Mouse (Mus musculus) stomach, postnatal 0 days (tissue): Measurements from ENCODE around the gene Cck. TPM values are rescaled to one million over a fixed set of nuclear protein-coding genes. Genes with fewer than 3 reads are reported as not detected.

ENCODE experiments used
- ATAC-seq: fragments of 200-750 bp; cut with Nextera tagmentation; 2 replicates; pipeline ENCODE4 v1.8.0; 2017; ENCODE audit not compliant: low FRiP score, low TSS enrichment
- DNase-seq: peaks from one replicate; pipeline ENCODE4 v3.0.0-alpha.2; 2016; ENCODE audit warnings: low spot score
- H3K27ac ChIP-seq: fragments of 300-500 bp; sonication (generic); replicated peaks from 2 replicates; pipeline ENCODE4 v1.5.1; 2014; ENCODE audit warnings: mild to moderate bottlenecking, control low read depth
- H3K27me3 ChIP-seq: fragments of 300-500 bp; sonication (generic); 2 replicates; pipeline ENCODE4 v1.6.1; 2014; ENCODE audit warnings: low read length; ENCODE audit not compliant: control insufficient read depth, insufficient read depth
- H3K36me3 ChIP-seq: fragments of 300-500 bp; sonication (generic); 2 replicates; pipeline ENCODE4 v1.6.1; 2014; ENCODE audit warnings: low read length, mixed read lengths; ENCODE audit not compliant: control insufficient read depth, insufficient read depth
- H3K4me1 ChIP-seq: fragments of 300-500 bp; sonication (generic); replicated peaks from 2 replicates; pipeline ENCODE4 v1.6.1; 2014; ENCODE audit warnings: antibody characterized with exemption; ENCODE audit not compliant: control insufficient read depth, insufficient read depth
- H3K4me2 ChIP-seq: fragments of 300-500 bp; sonication (generic); replicated peaks from 2 replicates; pipeline ENCODE4 v1.6.1; 2014; ENCODE audit warnings: low read depth, mild to moderate bottlenecking, control low read depth, moderate library complexity
- H3K4me3 ChIP-seq: fragments of 300-500 bp; sonication (generic); 2 replicates; pipeline ENCODE4 v1.5.1; 2014; ENCODE audit warnings: low read depth, low read length, control low read depth
- H3K9ac ChIP-seq: fragments of 300-500 bp; sonication (generic); 2 replicates; pipeline ENCODE4 v1.6.1; 2014; ENCODE audit warnings: mild to moderate bottlenecking, low read length, control low read depth, mixed read lengths
- H3K9me3 ChIP-seq: fragments of 300-500 bp; sonication (generic); 2 replicates; pipeline ENCODE4 v1.6.1; 2016; ENCODE audit warnings: low read length; ENCODE audit not compliant: control insufficient read depth
- CTCF ChIP-seq: IDR thresholded peaks from 2 replicates; pipeline ENCODE4 v1.5.1; 2016; ENCODE audit warnings: antibody characterized with exemption, low read depth, mild to moderate bottlenecking, moderate library complexity
- EP300 ChIP-seq: optimal IDR thresholded peaks from 2 replicates; pipeline ENCODE3; 2016; ENCODE audit warnings: antibody characterized with exemption
- WGBS: fragments of 180-500 bp; shearing (Covaris S2); extraction: QIAGEN DNeasy Blood & Tissue Kit; methylation state at CpG from one replicate; pipeline ENCODE4 v1.1.7; 2014; 5-methylcytosine and 5-hydroxymethylcytosine counted together
- polyA plus RNA-seq: library from polyadenylated mRNA; unstranded; fragments of >200 nt; fragmentation: Nextera tagmentation; extraction: Ambion mirVana; gene quantifications from 2 replicates; pipeline ENCODE4 v1.2.1, GENCODE M21; 2015

The Cck gene
- polyA plus RNA-seq, 1 experiment from 2014 or later: 2.4 TPM

- Histone ChIP-seq H3K27me3 (no peaks in the 10 kb centered on the region), H3K4me1 (no peaks in the 10 kb centered on the region), H3K36me3 (peaks cover 12% of the 10 kb centered on the region), H3K27ac (no peak overlapping the region), H3K9me3 (no peaks in the 10 kb centered on the region), H3K4me2 (no peak overlapping the region), H3K4me3 (no peak overlapping the region), H3K9ac (no peak overlapping the region)
- TF ChIP-seq CTCF (peak; percentile 62), EP300 (no peak)
- DNase-seq (no peak), ATAC-seq (no peak)
- WGBS: 81% methylated on average over 5 of the region's 5 CpGs
Measured at GRCm38 (mm10) chr9:121474771-121475170, 20.7 kb downstream of the Cck start.

- H3K27ac ChIP-seq: no peak overlapping the region
- H3K36me3 ChIP-seq: peaks cover 12% of the 10 kb centered on the region
- no peak overlapping the region for H3K4me2 ChIP-seq
Measured at GRCm38 (mm10) chr9:121469711-121470110, 25.8 kb downstream of the Cck start.

GRCm38 (mm10) chr9:121467460-121467859, 28.0 kb downstream of the Cck start:
- Histone ChIP-seq H3K9me3 (no peaks in the 10 kb centered on the region), H3K4me3 (no peak overlapping the region), H3K4me1 (no peaks in the 10 kb centered on the region), H3K4me2 (no peak overlapping the region), H3K27me3 (no peaks in the 10 kb centered on the region), H3K27ac (no peak overlapping the region), H3K36me3 (peaks cover 3% of the 10 kb centered on the region; the same call in 1 of the 2 replicates), H3K9ac (no peak overlapping the region)
- DNase-seq (no peak), ATAC-seq (no peak)
- WGBS: 84% methylated on average over 11 of the region's 11 CpGs
- no peak for TF ChIP-seq CTCF
- TF ChIP-seq EP300: no peak

More at GRCm38 (mm10) chr9:121469711-121470110, 25.8 kb downstream of the Cck start:
- 83% methylated on average over 6 of the region's 6 CpGs for WGBS
- Histone ChIP-seq H3K9me3 (no peaks in the 10 kb centered on the region), H3K27me3 (no peaks in the 10 kb centered on the region), H3K4me1 (no peaks in the 10 kb centered on the region), H3K4me3 (no peak overlapping the region), H3K9ac (no peak overlapping the region)
- TF ChIP-seq CTCF (no peak), EP300 (no peak)
- no peak for ATAC-seq
- DNase-seq: no peak

GRCm38 (mm10) chr9:121460527-121460926, 35.0 kb downstream of the Cck start:
- no peak overlapping the region for H3K9ac ChIP-seq
- no peak overlapping the region for H3K4me3 ChIP-seq
- H3K36me3 ChIP-seq: peaks cover 16% of the 10 kb centered on the region
- no peak overlapping the region for H3K27ac ChIP-seq
- H3K9me3 ChIP-seq: no peaks in the 10 kb centered on the region
- no peak for TF ChIP-seq CTCF
- 60% methylated on average over 16 of the region's 16 CpGs for WGBS
- H3K4me2 ChIP-seq: no peak overlapping the region
- H3K4me1 ChIP-seq: no peaks in the 10 kb centered on the region
- H3K27me3 ChIP-seq: no peaks in the 10 kb centered on the region
- no peak for DNase-seq
- ATAC-seq: no peak

GRCm38 (mm10) chr9:121459950-121460349, 35.5 kb downstream of the Cck start:
- ATAC-seq (peak; percentile 36), DNase-seq (peak; percentile 27)
- H3K9ac ChIP-seq: no peak overlapping the region
- no peak overlapping the region for H3K27ac ChIP-seq
- WGBS: 67% methylated on average over 2 of the region's 2 CpGs
- TF ChIP-seq CTCF (no peak), EP300 (no peak)
- H3K4me2 ChIP-seq: no peak overlapping the region
- no peak overlapping the region for H3K4me3 ChIP-seq
- H3K9me3 ChIP-seq: no peaks in the 10 kb centered on the region
- H3K4me1 ChIP-seq: no peaks in the 10 kb centered on the region
- no peaks in the 10 kb centered on the region for H3K27me3 ChIP-seq
- peaks cover 16% of the 10 kb centered on the region for H3K36me3 ChIP-seq

GRCm38 (mm10) chr9:121458466-121458865, 37.0 kb downstream of the Cck start:
- Histone ChIP-seq H3K4me2 (no peak overlapping the region), H3K4me1 (no peaks in the 10 kb centered on the region), H3K27me3 (no peaks in the 10 kb centered on the region), H3K9me3 (no peaks in the 10 kb centered on the region), H3K27ac (no peak overlapping the region), H3K9ac (no peak overlapping the region), H3K36me3 (peaks cover 26% of the 10 kb centered on the region), H3K4me3 (no peak overlapping the region)
- DNase-seq (peak; percentile 73), ATAC-seq (0 out of 2 replicates have a peak, but pooled peaks have one; percentile 16)
- TF ChIP-seq CTCF (peak; percentile 88), EP300 (no peak)
- 36% methylated on average over 8 of the region's 8 CpGs for WGBS
